Mouse (Mus musculus) spleen, adult 2 months (tissue): ENCODE data around the gene Mfap4.

ENCODE experiments used
- CTCF ChIP-seq: fragments of 200-500 bp; IDR thresholded peaks from 2 replicates; pipeline ENCODE4 v1.5.1; 2011; ENCODE audit warnings: mild to moderate bottlenecking, inconsistent platforms; ENCODE audit not compliant: insufficient read depth, insufficient read length, insufficient replicate concordance; ENCODE audit errors: extremely low read depth
- POLR2A ChIP-seq: fragments of 200-500 bp; IDR thresholded peaks from 2 replicates; pipeline ENCODE4 v1.6.1; 2011; ENCODE audit warnings: low read depth, low read length, inconsistent platforms

GRCm38 (mm10) chr11:61526872-61527271 is 41.6 kb downstream of the Mfap4 start:
- no peak for TF ChIP-seq POLR2A
- no peak for TF ChIP-seq CTCF
